Mouse (Mus musculus) ovary, postnatal 10 days (tissue): ENCODE measurements around the gene Lingo1.

Experiments
- DNase-seq: peaks from one replicate; pipeline ENCODE4 v3.0.0; 2022; ENCODE audit warnings: low spot score

The Lingo1 gene

DNA sequence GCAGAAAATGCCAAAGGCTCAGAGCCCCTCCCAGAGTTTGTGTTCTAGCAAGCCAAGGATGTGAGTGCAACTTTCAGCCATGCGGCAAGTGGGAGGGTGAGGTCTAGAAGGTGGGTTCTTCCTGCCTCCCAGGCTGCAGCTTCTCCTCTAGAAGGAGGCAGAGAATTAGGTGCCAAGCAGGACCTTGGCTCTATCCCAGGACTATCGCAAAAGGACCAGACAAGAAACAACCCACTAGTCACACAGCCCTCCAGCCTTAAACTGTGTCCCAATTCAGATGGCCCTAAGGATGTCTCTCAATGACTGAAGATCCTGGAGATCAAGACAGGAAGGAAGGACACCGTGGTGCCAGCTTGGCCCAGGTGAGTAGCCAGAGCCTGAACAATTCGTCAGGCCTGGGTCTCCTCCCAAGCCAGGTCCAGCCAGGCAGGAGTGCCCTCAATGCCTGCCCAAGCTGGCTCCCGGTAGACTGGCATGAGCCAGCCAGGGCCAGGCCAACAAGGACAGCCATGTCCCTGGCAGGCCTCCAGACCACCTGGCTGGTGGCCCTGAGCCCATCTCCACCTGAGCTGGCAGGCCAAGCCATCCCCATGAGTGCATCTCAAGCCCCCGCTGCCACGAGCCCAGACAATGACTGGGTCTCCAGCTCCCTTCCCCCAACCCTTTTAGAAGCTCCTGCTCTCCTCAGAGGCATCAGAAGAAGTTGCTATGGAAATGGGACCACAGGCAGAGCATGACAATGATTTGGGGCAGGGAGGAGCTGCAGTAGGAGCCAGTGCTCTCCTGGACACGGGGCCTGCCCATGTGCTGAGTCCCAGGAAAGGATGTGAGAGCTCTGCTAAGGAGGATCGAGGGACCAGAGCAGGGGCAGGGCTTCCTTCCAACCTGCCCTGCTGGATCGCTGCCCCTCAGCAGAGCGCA, 19.1 kb downstream of the Lingo1 start:
- no peak for DNase-seq

DNA sequence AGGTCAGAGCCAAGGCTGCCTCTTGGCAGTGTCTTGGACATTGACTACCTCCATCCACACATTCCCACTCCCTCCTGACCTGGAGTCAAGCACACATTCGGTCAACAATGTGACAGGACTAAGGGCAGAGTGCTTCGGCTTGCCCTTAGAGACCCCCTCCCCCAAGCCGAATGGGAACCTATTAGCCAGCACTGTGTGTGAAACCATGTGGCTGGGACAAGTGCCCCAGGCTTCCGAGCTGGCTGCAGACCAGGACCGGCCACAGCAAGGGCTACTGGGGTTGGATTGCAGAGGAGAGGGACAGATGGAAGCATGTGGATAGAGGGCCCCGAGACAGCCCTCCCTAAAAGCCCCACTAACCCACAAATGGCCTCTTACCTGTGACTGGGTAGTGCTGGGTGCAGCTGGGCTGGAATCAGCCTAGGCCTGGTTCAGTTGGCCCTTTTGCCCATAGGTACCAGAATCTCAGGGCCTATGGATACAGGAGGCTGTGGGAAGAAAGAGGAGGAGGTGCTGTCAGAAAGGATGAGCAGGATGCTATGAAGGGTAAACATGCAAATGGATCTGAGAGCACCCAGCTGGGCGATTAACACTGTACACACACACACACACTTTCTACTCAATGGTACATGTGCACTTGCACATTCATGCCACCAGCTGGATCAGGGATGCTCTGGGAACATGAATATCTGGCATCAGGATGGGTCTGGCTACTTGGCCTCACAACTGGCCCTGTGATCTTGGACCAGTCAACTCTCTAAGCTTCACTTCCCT, 20.9 kb downstream of the Lingo1 start:
- DNase-seq: no peak

GRCm38 (mm10) chr9:56774231-56774630, 22.0 kb downstream of the Lingo1 start:
- no peak for DNase-seq

GRCm38 (mm10) chr9:56773666-56774065, 22.6 kb downstream of the Lingo1 start:
- DNase-seq: no peak

DNA sequence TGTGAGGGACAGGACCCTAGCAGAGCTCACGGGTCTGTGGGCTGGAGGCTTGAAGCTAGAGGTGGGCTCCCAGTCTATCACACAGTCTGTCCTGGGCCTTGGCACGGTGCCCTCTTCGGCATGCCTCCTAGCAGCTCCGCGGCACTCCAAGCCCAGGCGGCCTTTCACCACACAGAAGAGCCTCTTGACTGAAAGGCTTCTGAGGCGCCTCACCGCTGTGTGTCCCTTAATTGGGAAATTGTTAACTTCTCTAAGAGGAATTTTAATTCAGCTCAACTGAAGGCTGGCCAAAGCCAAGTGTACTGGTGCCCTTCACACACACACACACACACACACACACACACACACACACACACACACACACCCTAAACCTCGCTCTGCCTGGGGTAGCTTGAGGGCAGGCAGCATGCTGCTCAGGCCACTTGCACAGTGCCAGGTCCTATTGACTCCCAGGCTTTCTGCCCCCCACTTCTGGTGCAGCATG, 28.6 kb downstream of the Lingo1 start:
- no peak for DNase-seq

DNA sequence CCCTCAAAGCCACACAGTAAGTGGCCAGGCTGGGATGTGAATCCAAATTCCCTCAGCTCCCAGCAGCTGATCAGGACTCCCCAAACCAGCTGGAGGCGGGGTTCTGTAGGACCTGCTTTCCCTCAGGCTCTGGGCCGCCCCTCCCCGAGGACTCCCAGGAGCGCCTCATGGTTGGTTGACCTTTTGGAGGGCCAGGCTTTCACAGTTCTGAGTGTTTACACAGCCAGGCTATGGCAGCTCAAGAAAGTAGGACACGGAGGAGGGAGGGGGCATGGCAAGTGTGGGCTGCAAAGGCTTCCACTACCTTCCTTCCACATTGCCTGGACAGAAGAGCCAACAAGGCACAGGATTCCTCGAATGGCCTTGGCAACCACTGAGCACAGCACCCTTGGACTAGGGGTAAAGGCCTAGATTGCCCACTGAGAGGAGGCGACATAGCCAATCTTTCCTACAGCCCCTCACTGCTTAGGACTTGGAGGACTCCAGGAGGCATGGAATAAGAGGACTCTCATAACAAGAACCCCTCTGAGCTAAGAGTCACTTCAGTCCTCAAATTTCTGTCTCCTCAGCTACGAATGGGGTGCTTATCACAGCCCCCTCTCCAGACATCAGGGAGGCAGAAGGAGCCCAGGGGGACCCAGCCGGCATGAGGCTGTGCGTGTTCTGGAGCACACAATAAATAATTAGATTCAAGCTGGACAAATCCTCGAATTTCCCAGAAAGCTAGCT, 29.5 kb downstream of the Lingo1 start:
- no peak for DNase-seq

- no peak for DNase-seq
Observed at GRCm38 (mm10) chr9:56762106-56762562, 34.1 kb downstream of the Lingo1 start.

GRCm38 (mm10) chr9:56757791-56758190, 38.5 kb downstream of the Lingo1 start:
- DNase-seq: no peak

DNA sequence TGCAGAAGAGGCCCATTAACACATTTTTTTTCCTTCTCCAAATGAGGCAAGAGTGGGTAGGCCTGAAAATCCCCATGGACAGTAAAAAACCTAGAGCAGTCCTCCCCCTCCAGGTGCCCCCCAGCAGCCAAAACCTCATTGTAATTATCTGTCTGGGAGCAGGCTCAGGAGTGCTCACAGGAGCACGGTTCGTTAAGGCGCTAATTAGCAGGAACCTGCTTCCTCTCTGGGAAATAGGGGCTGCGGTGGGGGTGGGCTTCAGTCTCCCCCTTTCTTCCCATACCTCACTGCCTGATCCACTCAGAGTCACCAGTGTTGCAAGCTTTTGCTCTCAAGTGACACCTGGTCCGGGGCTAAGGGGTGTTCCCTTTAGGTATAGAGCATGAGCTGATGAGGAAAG, 41.1 kb downstream of the Lingo1 start:
- no peak for DNase-seq

DNA sequence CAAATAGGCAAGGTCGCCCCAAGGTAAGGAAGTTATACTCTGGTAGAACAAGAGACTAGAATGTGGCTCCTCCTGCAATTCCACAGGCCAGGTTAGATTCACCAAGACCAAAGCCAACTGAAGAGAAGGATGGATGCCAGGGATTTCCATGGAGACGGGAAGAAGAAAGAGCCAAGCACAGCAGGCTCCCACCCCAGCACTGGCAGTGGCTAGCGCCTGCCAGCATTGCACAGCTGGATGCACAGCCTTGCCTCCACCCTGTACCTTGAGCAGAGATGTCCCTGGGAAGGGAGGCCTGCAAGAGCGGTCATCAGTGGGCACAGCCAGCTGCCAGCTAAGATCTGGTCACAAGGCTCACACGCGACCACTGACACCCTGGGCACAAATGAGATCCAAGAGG, 42.9 kb downstream of the Lingo1 start:
- no peak for DNase-seq

- DNase-seq: no peak
Observed at GRCm38 (mm10) chr9:56748056-56748455, 48.2 kb downstream of the Lingo1 start.

GRCm38 (mm10) chr9:56746926-56747294, 49.4 kb downstream of the Lingo1 start:
- DNase-seq: no peak

- no peak for DNase-seq
Observed at GRCm38 (mm10) chr9:56746195-56746925, 49.9 kb downstream of the Lingo1 start.

- DNase-seq: no peak
Observed at GRCm38 (mm10) chr9:56744369-56744768, 51.9 kb downstream of the Lingo1 start.

DNA sequence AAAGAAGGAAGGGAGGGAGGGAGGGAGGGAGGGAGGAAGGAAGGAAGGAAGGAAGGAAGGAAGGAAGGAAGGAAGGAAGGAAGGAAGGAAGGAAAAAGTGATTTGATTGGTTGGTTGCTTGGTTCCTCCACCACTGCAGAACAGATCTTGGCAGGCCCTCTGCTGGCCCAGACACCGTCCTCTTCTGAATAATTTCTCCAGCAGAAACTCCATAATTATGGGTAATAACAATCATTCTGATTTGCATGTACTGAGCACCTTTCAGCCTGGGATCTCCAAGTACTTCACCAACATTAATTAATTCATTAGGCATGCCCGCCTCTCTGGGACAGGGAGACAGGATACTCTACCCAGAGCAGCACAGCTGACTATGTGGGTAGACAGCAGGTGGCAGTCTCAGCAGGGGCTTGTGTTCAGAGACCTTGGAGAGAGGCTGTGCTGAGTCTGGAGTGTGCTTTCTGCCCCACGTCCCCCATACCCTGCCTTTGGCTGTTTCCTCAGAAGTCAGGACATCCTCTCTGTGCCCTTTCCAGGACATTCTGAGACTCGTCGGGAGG, 57.0 kb downstream of the Lingo1 start:
- DNase-seq: no peak

- DNase-seq: peak; percentile 56
Observed at GRCm38 (mm10) chr9:56738261-56739171, 57.8 kb downstream of the Lingo1 start.

GRCm38 (mm10) chr9:56734398-56734797, 61.9 kb downstream of the Lingo1 start:
- no peak for DNase-seq

DNA sequence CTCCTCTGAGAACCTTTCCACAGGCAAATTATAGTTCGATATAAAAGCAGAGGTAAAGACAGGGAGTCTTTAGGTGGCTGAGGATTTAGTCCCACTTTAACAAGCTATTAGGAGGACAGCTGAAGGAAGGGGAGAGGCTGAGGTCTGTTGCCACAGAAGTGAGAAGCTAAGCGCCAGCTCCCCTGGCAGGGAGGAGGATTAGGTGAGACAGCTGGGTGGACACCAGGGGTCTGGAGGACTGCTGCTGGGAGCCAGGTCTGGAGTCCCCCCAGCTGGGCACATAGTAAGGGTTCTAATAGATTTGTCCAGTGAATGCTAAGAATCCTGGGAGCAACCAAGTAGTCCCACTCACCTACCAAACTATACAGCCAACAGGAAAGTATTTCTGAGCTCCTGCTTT, 65.3 kb downstream of the Lingo1 start:
- DNase-seq: no peak

- DNase-seq: no peak
Observed at GRCm38 (mm10) chr9:56729145-56729544, 67.1 kb downstream of the Lingo1 start.
